Mouse (Mus musculus) MEL (cell line): Measurements from ENCODE around the gene Cdk4. TPM values are rescaled to one million over a fixed set of nuclear protein-coding genes. Genes with fewer than 3 reads are reported as not detected.

Source experiments
- DNase-seq: peaks from one replicate; pipeline ENCODE4 v3.0.0; 2011; ENCODE audit warnings: low read depth, low spot score
- H3K27ac ChIP-seq: 2 replicates; pipeline ENCODE4 v1.5.1; 2012; ENCODE audit warnings: low read depth, mild to moderate bottlenecking, control low read depth, low read length, moderate library complexity; ENCODE audit not compliant: control insufficient read depth
- H3K27me3 ChIP-seq, 2 experiments: fragments of 150-350 bp in 1 of 2; sonication (generic) in 1 of 2; 2 replicates each; pipeline ENCODE4 v1.6.1; 2012; ENCODE audit warnings: low read length in 2 of 2, mild to moderate bottlenecking in 2 of 2, improper control_type of control experiment in 1 of 2, moderate library complexity in 1 of 2; ENCODE audit not compliant: insufficient read depth in 2 of 2, control insufficient read depth in 1 of 2
- H3K36me3 ChIP-seq, 2 experiments: 2 replicates each; pipeline ENCODE4 v1.6.1; 2012 to 2014; ENCODE audit warnings: low read length in 2 of 2, improper control_type of control experiment in 1 of 2, inconsistent platforms in 1 of 2, mild to moderate bottlenecking in 1 of 2; ENCODE audit not compliant: insufficient read depth in 2 of 2, control insufficient read depth in 1 of 2
- H3K4me1 ChIP-seq, 2 experiments: fragments of 150-350 bp in 1 of 2; sonication (generic) in 1 of 2; 2 replicates each; pipeline ENCODE4 v1.6.1; 2012; ENCODE audit warnings: low read length in 2 of 2, improper control_type of control experiment in 1 of 2, mild to moderate bottlenecking in 1 of 2; ENCODE audit not compliant: insufficient read depth in 2 of 2, control insufficient read depth in 1 of 2
- H3K4me3 ChIP-seq, 2 experiments: fragments of 150-350 bp in 1 of 2; sonication (generic) in 1 of 2; 2 replicates each; pipeline ENCODE4 v1.5.1; 2012; ENCODE audit warnings: low read depth in 2 of 2, low read length in 2 of 2, mild to moderate bottlenecking in 2 of 2, moderate library complexity in 2 of 2, control low read depth in 1 of 2, improper control_type of control experiment in 1 of 2; ENCODE audit not compliant: control insufficient read depth in 1 of 2, insufficient read depth in 1 of 2
- H3K79me2 ChIP-seq: 2 replicates; pipeline ENCODE4 v1.6.1; 2012; ENCODE audit warnings: mild to moderate bottlenecking, low read length, moderate library complexity; ENCODE audit not compliant: control insufficient read depth, poor library complexity, insufficient read depth
- H3K9ac ChIP-seq: 2 replicates; pipeline ENCODE4 v1.6.1; 2012; ENCODE audit warnings: low read depth, mild to moderate bottlenecking, control low read depth, low read length, moderate library complexity; ENCODE audit not compliant: control insufficient read depth, poor library complexity, severe bottlenecking
- H3K9me3 ChIP-seq: fragments of 150-350 bp; sonication (generic); replicated peaks from 2 replicates; pipeline ENCODE4 v1.6.1; 2012; ENCODE audit warnings: mild to moderate bottlenecking, low read length, improper control_type of control experiment, moderate library complexity; ENCODE audit not compliant: insufficient read depth
- BHLHE40 ChIP-seq: IDR thresholded peaks from 2 replicates; pipeline ENCODE4 v1.6.1; 2012; ENCODE audit warnings: low read depth, mild to moderate bottlenecking, inconsistent platforms, low read length, improper control_type of control experiment, borderline replicate concordance
- ELF1 ChIP-seq: IDR thresholded peaks from 2 replicates; pipeline ENCODE4 v1.6.1; 2014; ENCODE audit warnings: low read depth, mild to moderate bottlenecking, inconsistent platforms, low read length, improper control_type of control experiment, moderate library complexity
- ETS1 ChIP-seq: IDR thresholded peaks from 2 replicates; pipeline ENCODE4 v1.6.1; 2012; ENCODE audit warnings: low read depth, mild to moderate bottlenecking, inconsistent platforms, low read length, improper control_type of control experiment, moderate library complexity
- GABPA ChIP-seq: IDR thresholded peaks from 2 replicates; pipeline ENCODE4 v1.6.1; 2012; ENCODE audit warnings: low read depth, mild to moderate bottlenecking, inconsistent platforms, low read length, improper control_type of control experiment, moderate library complexity
- KAT2A ChIP-seq: conservative IDR thresholded peaks from 2 replicates; pipeline ENCODE4 v1.6.1; 2012; ENCODE audit warnings: low read depth, low read length, improper control_type of control experiment, inconsistent platforms
- MAFK ChIP-seq: IDR thresholded peaks from 2 replicates; pipeline ENCODE4 v1.6.1; 2011; ENCODE audit warnings: low read depth, mild to moderate bottlenecking, low read length, improper control_type of control experiment, borderline replicate concordance
- MXI1 ChIP-seq: IDR thresholded peaks from 2 replicates; pipeline ENCODE4 v1.6.1; 2011; ENCODE audit warnings: mild to moderate bottlenecking, low read depth, low read length, improper control_type of control experiment
- SIN3A ChIP-seq: IDR thresholded peaks from 2 replicates; pipeline ENCODE4 v1.6.1; 2012; ENCODE audit warnings: low read length, improper control_type of control experiment, inconsistent platforms
- TAL1 ChIP-seq: IDR thresholded peaks from 2 replicates; pipeline ENCODE4 v1.6.1; 2012; ENCODE audit warnings: mild to moderate bottlenecking, inconsistent platforms, low read length, moderate library complexity, mixed read lengths
- USF1 ChIP-seq: IDR thresholded peaks from 2 replicates; pipeline ENCODE4 v1.6.1; 2014; ENCODE audit warnings: low read depth, mild to moderate bottlenecking, inconsistent platforms, low read length, improper control_type of control experiment, moderate library complexity
- ZMIZ1 ChIP-seq: IDR thresholded peaks from 2 replicates; pipeline ENCODE4 v1.6.1; 2012; ENCODE audit warnings: low read depth, mild to moderate bottlenecking, inconsistent platforms, low read length, improper control_type of control experiment, moderate library complexity
- polyA plus RNA-seq, 2 experiments: library from polyadenylated mRNA; stranded (reverse) in 1 of 2; unstranded in 1 of 2; fragments of >175 nt in 1 of 2; fragments of >200 nt in 1 of 2; gene quantifications; 2 replicates each; pipeline versions ENCODE4 v1.2.1 to v1.2.4; 2012; ENCODE audit warnings: low replicate concordance in 2 of 2, low read depth in 1 of 2; ENCODE audit not compliant: insufficient read length in 2 of 2, insufficient read depth in 1 of 2, missing spikeins in 1 of 2
- total RNA-seq: library from RNA; depleted of rRNA; stranded (reverse); fragments of 300-350 nt; gene quantifications from 2 replicates; pipeline ENCODE4 v1.2.3, GENCODE M21; 2012

Gene Cdk4
- total and polyA plus RNA-seq, 3 experiments: 443 to 1,325 (median 843) TPM

- Histone ChIP-seq H3K79me2 (no peaks in the 10 kb centered on the region), H3K4me1 (peaks cover 6 to 20% of the 10 kb centered on the region in 2 experiments), H3K4me3 (no peak overlapping the region), H3K27me3 (no peaks in the 10 kb centered on the region), H3K9ac (no peak overlapping the region), H3K9me3 (no peaks in the 10 kb centered on the region), H3K27ac (peak overlapping the region; percentile 24; the same call in 1 of the 2 replicates), H3K36me3 (peaks cover 0 to 16% of the 10 kb centered on the region in 2 experiments; a peak in 3 of 4 replicates)
- no peak for TF ChIP-seq TAL1
- TF ChIP-seq USF1: peak; percentile 26; the same call in 1 of the 2 replicates
- TF ChIP-seq BHLHE40: no peak
- TF ChIP-seq KAT2A: no peak
- no peak for TF ChIP-seq SIN3A
- no peak for TF ChIP-seq GABPA
- TF ChIP-seq MAFK: no peak
- no peak for TF ChIP-seq MXI1
- no peak for TF ChIP-seq ETS1
- DNase-seq: no peak
Measured at GRCm38 (mm10) chr10:127107563-127108261, 44.4 kb downstream of the Cdk4 start.

DNA sequence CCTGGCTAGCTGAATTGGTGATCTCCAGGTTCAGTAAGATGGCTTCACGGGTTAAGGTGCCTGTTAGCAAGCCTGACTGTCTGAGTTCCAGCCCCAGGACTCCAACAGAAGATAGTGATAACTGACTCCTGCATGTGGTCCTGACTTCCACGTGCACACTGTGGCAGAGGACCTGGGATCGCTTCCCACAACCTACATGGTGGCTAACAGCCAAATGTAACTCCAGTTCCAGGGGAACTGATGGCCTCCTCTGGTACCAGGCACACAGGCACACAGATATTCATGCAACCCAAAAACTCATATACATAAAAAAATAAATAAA lies 44.9 kb downstream of the Cdk4 start:
- TF ChIP-seq MAFK (no peak), MXI1 (peak; percentile 61; the same call in 1 of the 2 replicates), ZMIZ1 (no peak), TAL1 (no peak), ELF1 (no peak)
- TF ChIP-seq, all 39 proteins: peak for 1
- Histone ChIP-seq H3K4me1 (peaks cover 6 to 20% of the 10 kb centered on the region in 2 experiments), H3K27ac (no peak overlapping the region; the same call in 1 of the 2 replicates)

More for the DNA sequence above, 44.9 kb downstream of the Cdk4 start:
- H3K9ac ChIP-seq: no peak overlapping the region
- no peaks in the 10 kb centered on the region for H3K27me3 ChIP-seq
- H3K4me3 ChIP-seq: no peak overlapping the region
- H3K79me2 ChIP-seq: no peaks in the 10 kb centered on the region
- H3K36me3 ChIP-seq: peaks cover 0 to 16% of the 10 kb centered on the region in 2 experiments; a peak in 3 of 4 replicates
- DNase-seq: peak; percentile 25
- no peaks in the 10 kb centered on the region for H3K9me3 ChIP-seq
